Mouse (Mus musculus): ENCODE measurements around the gene Hps4. TPM values are rescaled to one million over a fixed set of nuclear protein-coding genes. Genes with fewer than 3 reads are reported as not detected.

The Hps4 gene
- total RNA-seq (2023), result 20.0 TPM

GRCm38 (mm10) chr5:112342463-112343204, at the start of gene Hps4, which contains the start of gene Srrd:
Gene Hps4, plus strand, starts transcription at chr5:112343083.
Gene Srrd, minus strand, starts transcription at chr5:112343040.

GRCm38 (mm10) chr5:112325546-112326445, 17.1 kb upstream of the Hps4 start, which contains the start of gene Tfip11:
Gene Tfip11, plus strand, starts transcription at chr5:112326358.

GRCm38 (mm10) chr5:112355910-112356309, 13.0 kb downstream of the Hps4 start, which contains the start of gene Gm6583:
Gene Gm6583, minus strand, starts transcription at chr5:112356033.

GRCm38 (mm10) chr5:112394779-112395443, 52.0 kb downstream of the Hps4 start, which contains the start of gene Asphd2:
Gene Asphd2, minus strand, starts transcription at chr5:112394866.

Other genes starting within 250 kb of the Hps4 start
- gene Cryba4, start 90.6 kb upstream of the Hps4 start, total RNA-seq (2023), result not detected
- gene Crybb1, start 87.3 kb upstream of the Hps4 start, total RNA-seq (2023), result not detected
- gene Tpst2, start 66.4 kb upstream of the Hps4 start, total RNA-seq (2023), result 178 TPM
- 69.3 TPM for gene Tfip11, start 16.7 kb upstream of the Hps4 start, total RNA-seq (2023)
- 25.3 TPM for gene Srrd, start within 50 bp of the Hps4 start, total RNA-seq (2023)
- gene Gm6583, start 12.9 kb downstream of the Hps4 start, total RNA-seq (2023), result not detected
- not detected for gene Asphd2, start 51.8 kb downstream of the Hps4 start, total RNA-seq (2023)
- not detected for gene Gm6588, start 106.3 kb downstream of the Hps4 start, total RNA-seq (2023)
- not detected for gene Sez6l, start 234.1 kb downstream of the Hps4 start, total RNA-seq (2023)